Mouse (Mus musculus) erythroblast, embryonic 14.5 days (primary cell): ENCODE results near the gene Myl6.

Source experiments
- GATA1 ChIP-seq: IDR thresholded peaks from 2 replicates; pipeline ENCODE4 v1.6.1; 2012; ENCODE audit warnings: low read length, inconsistent platforms, mixed read lengths
- TAL1 ChIP-seq: IDR thresholded peaks from 3 replicates; pipeline ENCODE4 v1.6.1; 2012; ENCODE audit warnings: low read length, inconsistent platforms, mixed read lengths

DNA sequence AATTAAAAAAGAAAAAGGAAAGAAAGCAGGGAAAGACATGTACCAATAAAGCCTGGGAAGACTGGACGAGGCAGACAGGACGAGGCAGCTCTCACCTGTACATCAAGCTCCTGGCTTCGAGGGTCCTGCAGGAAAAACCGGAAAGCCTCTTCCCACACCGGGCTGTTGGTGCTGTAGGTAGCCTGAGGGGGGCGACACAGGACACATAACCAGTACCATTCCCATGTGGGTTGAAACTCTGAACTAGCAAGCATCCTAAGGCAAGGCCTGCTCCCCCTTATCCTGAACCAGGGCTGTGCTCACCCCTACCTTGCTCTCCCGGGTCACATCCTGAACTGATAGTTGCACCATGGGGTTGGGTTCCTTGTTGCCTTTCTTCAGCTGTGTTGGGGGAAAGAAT is 24.9 kb upstream of the Myl6 start:
- TF ChIP-seq TAL1, result no peak
- no peak for TF ChIP-seq GATA1
